Mouse (Mus musculus): ENCODE results near the gene Rnf24.

The Rnf24 gene

DNA sequence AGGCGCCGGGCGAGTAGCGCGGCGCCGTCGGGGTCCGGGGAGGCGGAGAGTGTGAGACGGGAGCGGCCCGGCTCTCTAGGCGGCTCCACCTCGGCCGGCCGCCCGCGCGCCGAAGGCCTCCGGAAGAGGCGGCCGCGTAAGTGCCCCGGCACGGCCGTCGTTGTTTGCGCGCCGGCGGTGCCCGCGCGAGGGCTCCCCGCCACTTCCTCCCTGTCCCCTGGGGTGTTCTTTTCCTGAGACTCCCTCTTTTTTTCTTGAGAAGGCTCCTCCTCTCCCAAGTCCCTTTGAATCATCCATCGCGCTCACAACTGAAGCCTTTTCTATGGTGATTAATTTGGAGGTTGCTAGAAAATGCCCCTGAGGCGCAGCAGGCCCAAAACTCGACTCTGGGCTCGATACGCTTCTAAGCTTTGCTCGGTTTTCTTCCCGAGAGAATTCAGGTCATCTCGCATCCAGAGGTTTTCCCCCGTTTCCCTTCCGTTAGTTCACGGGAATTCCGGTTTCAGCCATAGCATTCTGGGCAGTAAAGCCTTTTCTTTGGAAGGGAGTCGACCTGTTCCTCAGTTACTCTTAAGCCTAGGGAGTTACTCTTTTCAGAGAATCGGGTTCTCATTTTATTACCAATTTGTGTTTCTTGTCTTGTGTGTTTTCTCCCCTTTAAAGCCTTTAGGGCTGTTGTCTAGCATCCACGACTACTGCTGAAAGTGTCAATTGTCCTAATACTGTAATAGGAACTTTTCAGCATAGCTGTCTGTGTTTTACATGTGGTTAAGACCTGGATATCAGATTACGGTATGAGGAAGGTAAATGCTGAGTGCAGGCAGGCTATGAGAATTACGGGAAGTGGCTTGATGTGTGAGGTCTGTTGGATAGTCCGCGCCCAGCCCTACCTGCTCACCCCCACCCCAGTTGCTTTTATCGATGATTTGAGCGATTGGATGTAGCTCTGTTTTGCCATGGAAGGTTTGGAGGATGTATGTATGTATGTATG lies 89.7 kb downstream of the Rnf24 start:
- DNase-seq (ENCODE audit: low spot score in 2 of 2): no peak

DNA sequence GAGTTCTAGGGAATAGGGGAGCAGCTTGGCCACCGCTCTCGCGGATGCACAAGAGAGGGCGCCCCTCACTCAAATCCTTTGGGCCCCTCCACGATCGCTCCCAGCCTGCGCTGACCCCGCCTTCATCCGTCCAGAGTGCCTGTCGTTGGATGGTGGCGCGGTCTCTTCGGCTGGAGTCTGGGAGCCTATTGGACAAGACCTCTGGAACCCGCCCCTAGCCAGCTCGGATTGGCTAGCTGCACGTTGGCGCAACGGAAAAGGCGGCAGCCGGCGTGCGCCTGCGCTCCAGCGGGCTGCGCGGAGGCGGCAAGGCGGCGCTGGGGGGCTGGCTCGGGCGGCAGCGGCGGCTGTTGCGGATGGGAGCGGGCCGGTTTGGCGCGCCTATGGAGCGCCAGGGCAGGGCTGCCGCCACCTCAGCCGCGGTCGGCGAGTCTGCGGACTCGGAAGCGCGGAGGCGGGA lies 90.4 kb downstream of the Rnf24 start, which contains the start of gene Pank2:
Pank2 (plus strand) TSS at position 283 of the 460 bp plus-strand sequence.
- peak; percentile 96 to 98 for DNase-seq (ENCODE audit: low spot score in 2 of 2)

DNA sequence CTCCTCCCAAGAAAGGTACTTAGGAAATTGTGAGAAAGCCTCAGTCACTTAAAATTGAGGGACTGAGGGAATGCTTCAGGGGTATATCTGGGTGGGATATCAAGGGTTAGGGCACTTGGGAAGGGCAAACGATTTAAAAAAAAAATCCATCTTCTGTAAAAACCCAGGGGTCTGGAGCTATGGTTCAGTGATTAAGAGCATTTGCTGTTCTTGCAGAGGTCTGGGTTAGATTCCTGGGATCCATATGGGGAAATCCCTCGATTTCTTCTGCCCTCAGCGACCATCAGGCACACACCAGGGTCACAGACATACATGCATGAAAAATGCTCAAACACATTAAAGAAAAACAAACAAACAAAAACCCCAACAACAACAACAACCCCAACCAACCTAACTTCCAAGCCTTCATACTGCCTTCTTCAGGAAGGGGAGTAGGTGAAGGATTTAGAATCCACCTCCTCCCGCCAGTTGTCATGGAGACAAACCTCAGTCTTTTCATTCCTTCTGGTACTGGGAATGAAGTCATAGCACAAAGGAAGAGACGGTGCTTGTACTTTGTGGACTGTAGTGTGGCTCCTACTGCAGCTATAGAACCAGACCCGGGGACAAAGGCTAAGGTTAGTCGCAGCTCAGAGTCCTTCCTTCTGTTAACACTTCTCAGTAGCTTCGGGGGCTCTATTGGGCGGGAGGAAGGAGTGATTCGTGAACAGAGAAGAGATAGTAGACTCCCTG lies 91.0 kb downstream of the Rnf24 start:
- DNase-seq (ENCODE audit: low spot score in 2 of 2): no peak

DNA sequence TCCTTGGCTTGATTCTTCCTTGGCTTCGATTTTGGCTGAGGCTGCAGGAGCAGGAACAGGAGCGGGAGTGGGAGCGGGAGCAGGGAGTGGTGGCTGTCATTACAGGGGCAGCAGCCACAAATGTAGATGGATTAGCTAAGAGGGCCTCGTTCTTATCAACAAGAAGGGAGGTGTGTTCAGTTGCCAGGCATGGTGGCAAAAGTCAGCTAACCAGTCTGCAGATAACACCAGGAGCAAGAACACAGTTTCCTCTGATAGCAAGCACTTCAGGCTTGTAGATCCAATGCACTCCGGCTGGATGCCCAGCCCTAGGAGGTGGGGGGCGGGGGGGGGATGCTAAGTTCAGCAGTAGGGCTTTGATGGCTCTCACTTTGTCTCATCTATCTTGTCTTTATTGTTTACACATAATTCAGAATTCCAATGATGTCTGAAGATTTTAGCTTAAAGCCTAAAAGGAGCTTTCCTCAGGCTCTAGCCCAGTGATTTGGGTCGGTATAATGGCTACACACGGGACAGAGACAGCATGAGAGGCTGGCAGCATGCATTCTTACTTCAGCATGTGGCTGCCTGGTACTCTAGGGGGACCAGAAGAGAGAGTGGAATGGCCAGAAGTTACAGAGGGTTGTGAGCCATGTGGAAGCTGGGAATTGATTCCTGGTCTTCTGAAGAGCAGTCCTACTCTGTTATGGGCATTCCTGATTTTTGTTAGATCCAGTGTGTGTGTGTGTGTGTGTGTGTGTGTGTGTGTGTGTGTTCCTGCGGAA lies 92.0 kb downstream of the Rnf24 start:
- peak in 1 of 2 experiments; percentile 4 for DNase-seq (ENCODE audit: low spot score in 2 of 2)

DNA sequence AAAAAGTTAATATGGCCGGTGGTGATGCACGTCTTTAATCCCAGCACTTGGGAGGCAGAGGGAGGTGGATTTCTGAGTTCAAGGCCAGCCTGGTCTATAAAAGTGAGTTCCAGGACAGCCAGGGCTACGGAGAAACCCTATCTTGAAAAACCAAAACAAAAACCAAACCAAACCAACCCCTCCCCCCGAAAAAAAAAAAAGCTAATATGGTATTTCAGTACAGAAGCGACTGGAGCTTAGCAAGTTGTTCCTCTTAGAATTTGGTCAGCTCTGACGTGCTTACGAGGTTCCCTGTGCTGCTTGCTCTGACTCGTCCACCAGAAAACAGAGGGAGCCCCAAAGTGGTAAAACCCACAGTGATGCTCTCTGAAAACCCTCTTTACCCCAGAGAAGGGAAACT lies 94.0 kb downstream of the Rnf24 start:
- no peak for DNase-seq (ENCODE audit: low spot score in 2 of 2)

DNA sequence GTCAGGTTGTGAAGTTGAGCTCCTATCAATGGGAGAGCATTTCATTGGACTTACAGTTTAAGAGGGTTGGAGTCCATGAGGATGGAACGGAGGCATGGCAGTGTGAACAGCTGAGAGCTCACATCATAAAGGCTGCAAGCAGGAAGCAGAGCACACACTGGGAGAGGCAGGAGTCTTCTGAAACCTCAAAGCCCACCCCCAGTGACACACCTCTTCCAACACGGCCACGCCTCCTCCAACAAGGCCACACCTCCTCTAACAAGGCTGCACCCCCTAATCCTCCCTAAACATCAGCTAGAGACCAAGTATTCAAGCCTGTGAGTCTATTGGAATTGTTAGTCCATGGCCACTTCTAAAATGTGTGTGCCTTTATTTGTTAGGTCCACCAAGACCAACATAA lies 97.0 kb downstream of the Rnf24 start:
- DNase-seq (ENCODE audit: low spot score in 2 of 2): no peak

DNA sequence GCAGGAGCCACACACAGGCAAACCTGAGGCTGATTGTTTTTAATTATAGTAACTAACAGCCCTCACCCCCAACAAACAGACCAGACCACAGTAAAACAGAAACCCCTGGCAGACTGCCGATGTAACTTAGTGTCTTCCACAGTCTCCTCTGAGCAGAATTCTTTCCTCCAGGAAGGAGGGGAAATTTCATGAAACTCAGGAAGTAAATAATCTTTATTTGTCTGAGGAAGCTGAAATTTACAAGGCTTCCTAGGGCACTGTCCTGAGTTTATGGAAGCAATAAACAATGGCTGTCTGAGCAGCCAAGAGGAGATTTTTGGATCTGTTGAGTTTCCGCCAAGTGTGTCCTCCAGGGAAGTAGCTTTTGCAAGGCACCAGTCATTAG lies 98.4 kb downstream of the Rnf24 start:
- DNase-seq (ENCODE audit: low spot score in 2 of 2): no peak

DNA sequence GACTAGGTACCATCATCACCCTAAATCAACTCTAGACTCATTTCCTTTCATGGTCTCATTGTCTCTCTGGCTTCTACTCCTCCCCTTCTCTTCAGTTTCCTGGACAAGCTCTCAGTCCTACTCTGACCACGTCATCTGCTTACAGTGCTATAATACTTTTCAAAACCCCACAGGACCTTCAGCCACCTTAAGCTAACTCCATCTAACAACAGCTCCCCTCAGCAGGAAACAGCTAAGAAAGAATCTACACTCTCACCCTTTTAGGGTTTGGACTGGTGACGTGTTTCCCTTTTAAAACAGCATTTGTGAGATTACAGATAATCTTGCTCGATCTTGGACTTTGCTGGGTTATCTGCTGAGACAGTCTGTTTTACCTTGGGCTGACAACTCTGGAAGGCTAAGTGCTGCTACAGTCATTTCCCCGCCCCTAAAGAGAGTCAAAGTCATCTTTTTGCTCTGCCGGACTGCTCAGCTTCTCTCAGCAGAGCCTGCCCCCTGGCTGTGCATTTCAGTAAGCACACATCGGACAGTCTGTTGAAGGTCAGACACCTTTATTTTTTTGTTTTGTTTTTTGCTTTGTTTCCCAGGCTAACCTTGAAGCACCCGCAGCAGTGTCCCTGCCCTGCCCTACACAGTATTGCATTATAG lies 98.9 kb downstream of the Rnf24 start:
- peak in 1 of 2 experiments; percentile 11 for DNase-seq (ENCODE audit: low spot score in 2 of 2)
